Mouse (Mus musculus) T-helper 17 cell (primary cell): ENCODE results near the gene Ndufs6.

Experiments used
- in situ Hi-C, 2 experiments: fragments of 300-600 bp; cut with MboI, MseI; formaldehyde crosslinking; loops; 1 replicate in 1 of 2; 2 replicates in 1 of 2; pipeline ENCODE4 v1.15.1; 2025; ENCODE audit warnings: high pct_unique_total_duplicates in 2 of 2

The Ndufs6 gene

GRCm38 (mm10) chr13:73327827-73328698 lies at the start of gene Ndufs6, which contains the start of gene Mrpl36:
Gene Ndufs6, minus strand, starts transcription at chr13:73328542.
Gene Mrpl36, plus strand, starts transcription at chr13:73328513.
- in situ Hi-C loops: no loop called here

DNA sequence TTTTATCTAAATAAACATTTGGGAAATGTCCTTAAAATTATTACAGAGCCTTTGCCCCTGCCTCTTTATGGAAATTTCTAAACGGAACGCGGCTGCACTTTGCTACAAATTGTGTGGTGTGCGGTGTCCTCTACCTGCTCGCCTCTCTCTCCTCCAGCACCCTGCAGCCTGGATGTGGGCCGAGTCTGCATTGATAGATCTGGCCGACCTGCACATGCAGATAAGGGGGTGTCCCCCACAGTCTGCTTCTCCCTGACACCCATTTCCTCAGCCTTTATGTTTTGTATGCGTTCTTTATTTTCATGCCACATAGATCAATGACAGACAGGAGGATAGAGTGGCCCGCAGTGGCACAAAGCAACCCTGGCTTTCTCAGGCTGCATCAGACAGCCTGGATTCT lies 49.3 kb upstream of the Ndufs6 start:
- in situ Hi-C loops: loop anchor here in 1 of 2 experiments (10.0 kb wide), 1 partner anchor 1273 kb away; no protein-coding TSS in a partner anchor

GRCm38 (mm10) chr13:73374612-73375011 lies 46.3 kb upstream of the Ndufs6 start:
- in situ Hi-C loops: loop anchor here in 1 of 2 experiments (10.0 kb wide), 1 partner anchor 1270 kb away; no protein-coding TSS in a partner anchor

- in situ Hi-C loops: loop anchor here in 1 of 2 experiments (10.0 kb wide), 1 partner anchor 1269 kb away; no protein-coding TSS in a partner anchor
These were observed 45.0 kb upstream of the Ndufs6 start for GRCm38 (mm10) chr13:73373367-73373766.

DNA sequence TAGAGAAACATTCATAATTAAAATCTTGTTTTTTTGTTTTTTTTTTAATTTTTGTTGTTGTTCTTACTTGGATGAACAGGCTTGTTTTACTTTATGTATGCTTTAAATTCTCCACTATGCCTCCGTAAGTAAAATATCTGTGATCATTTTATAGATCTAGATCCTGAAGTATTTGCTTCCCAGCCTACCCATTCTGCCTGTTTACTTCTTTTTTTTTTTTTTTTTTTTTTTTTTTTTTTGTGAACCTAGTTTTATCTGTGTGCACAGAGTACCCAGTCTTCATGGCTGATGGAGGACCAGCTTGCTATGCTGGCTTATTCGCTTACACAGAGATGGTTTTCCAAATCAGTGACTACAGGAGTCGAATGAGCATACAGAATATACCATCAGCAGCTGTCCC lies 28.8 kb upstream of the Ndufs6 start:
- in situ Hi-C loops: no loop called here

- in situ Hi-C loops: no loop called here
These were observed 24.1 kb upstream of the Ndufs6 start for GRCm38 (mm10) chr13:73352491-73352890.

DNA sequence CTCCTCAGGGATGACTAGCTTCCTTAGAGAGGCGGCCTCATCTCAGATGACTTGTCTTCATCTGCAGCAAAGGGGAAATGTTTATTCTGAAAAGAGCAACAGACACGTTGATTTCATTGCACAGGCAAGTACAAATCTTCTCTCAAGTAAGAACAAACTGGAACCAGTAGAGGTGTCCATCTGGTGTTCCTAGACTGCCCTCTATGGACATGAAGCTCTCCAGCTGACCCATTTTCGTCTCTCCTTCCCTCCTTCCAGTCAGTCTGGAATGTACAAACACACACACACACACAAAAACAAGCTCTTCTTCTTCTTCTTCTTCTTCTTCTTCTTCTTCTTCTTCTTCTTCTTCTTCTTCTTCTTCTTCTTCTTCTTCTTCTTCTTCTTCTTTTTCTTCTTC lies 23.6 kb upstream of the Ndufs6 start:
- in situ Hi-C loops: no loop called here

DNA sequence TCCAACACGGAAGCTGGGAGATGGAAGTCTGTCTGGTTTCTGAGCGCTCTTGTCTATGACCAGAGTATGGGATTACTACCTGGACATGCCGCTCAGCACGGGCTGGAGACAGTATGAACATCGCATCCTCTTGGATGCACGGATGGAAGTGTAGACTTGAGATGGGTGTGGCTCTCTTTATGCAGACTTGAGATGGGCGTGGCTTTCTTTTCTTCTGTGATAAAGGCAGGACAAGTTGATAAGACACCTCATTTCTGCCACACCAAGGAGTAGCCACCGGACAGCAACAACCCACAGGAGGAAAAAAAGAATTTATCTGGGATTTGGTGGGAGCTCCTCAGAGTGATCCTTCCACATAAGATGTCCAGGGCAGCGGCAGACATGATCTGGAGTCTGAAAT lies 22.4 kb upstream of the Ndufs6 start:
- in situ Hi-C loops: no loop called here

GRCm38 (mm10) chr13:73347922-73348650 lies 19.7 kb upstream of the Ndufs6 start:
- in situ Hi-C loops: no loop called here

DNA sequence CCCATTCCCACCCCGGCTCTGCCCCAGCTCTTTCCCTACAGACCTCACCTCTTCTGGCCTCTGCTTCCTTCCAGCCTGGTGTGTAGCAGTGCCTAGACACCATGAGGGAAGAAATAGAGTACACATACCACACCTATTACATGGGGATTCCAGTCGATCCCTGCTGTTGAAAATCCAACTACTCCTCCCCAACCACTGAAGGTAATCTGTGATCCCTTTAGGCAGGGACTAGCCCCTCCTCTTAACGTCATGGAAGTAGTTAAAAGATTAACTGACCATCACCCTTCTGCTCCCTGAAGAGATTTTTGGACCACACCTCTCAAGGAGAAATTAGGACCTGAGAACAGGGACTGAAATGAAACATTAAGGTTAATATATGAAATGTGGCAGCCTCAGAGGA lies 18.8 kb upstream of the Ndufs6 start:
- in situ Hi-C loops: no loop called here

DNA sequence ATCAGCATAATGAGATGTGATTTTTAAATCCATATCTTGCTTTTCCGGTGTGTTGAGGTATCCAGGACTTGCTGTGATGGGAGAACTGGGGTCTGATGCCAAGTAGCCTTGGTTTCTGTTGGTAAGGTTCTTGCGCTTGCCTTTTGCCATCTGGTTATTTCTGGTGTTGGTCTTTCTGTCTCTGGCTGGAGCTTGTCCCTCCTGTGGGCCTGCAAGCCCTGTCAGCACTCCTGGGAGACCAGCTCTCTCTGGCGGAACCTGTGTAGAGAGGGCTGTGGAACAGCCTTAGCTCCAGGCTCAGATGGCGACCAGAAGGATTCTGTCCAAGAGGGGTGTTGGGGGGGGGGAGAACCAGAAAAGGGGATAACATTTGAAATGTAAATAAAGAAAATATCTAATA lies 18.4 kb upstream of the Ndufs6 start:
- in situ Hi-C loops: no loop called here

DNA sequence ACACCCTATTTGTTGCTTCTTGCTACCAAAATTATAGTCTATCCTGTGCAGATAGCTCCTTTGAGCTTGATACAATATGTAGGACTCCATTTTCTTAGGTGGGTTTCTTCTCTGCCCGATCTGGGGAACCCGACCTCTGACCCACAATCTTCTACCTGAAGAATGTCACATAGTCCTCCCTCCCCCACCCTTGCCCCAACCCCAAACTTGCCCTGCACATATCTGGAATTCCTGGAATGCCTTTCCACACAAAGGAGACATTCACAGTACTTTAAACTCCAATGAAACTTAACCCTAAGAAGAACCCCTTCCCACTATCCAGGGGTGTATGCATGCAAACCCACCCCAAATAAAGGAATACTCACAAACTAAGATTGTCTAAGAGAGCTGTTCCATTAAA lies 17.8 kb upstream of the Ndufs6 start:
- in situ Hi-C loops: no loop called here

- in situ Hi-C loops: no loop called here
These were observed 17.0 kb upstream of the Ndufs6 start for GRCm38 (mm10) chr13:73345102-73345890.

DNA sequence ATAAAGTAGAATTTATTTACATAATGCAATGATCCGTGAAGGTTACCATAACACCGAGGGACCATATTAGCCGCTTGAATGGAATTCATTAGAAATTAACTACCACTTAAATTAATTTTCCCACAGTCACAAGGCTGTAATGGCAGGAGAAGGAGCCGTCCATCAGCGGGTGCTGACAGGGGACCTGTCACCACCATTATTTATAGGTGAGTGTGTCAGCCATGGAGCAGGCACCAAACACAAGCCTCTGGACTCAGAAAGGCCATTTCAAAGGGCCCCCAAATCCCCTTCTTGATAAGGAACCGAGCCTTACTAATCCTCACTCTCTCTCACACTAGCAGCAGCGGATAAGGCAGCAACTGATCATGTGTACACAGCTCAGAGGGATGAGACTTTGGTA lies 8.4 kb upstream of the Ndufs6 start:
- in situ Hi-C loops: no loop called here

DNA sequence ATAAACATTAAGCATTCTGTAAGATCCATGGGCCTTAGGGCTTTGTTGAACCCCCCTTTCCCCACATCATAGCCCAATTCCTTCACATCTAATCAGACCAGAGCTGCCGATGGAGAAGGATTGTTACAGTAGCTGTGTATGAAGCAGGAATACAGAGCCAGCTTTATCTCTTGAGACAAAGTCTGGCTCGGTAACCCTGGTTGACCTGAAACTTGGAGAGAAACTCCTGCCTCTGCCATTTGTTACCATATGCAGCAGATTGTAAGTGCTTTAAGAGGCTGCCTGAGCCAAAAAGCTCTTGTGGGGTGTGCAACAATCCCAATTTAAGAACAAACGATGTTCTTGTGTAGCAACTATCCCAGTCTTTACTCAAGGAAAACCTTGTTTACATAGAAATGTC lies 3.4 kb upstream of the Ndufs6 start:
- in situ Hi-C loops: no loop called here

GRCm38 (mm10) chr13:73330844-73331501 lies 2.6 kb upstream of the Ndufs6 start:
- in situ Hi-C loops: no loop called here

- in situ Hi-C loops: no loop called here
These were observed 4.9 kb downstream of the Ndufs6 start for GRCm38 (mm10) chr13:73323406-73323805.

DNA sequence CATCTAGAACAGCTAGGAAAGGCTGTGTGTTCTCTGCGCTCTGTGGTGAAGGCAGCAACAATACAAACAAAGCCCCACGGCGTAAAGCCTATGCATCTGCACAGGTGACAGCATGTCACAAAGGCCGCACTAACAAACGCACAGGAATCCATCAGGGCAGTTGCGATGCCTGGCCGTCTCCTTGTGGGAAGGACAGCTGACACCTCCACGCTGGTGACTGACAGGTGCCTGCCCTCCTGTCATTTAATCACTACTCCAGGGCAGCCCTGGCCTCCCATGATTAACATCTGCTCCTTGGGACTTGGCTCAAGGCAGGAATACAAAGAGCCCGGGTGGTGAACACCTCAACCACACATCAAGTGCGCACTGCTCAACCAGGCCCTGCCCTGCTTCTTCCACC lies 5.7 kb downstream of the Ndufs6 start:
- in situ Hi-C loops: no loop called here

DNA sequence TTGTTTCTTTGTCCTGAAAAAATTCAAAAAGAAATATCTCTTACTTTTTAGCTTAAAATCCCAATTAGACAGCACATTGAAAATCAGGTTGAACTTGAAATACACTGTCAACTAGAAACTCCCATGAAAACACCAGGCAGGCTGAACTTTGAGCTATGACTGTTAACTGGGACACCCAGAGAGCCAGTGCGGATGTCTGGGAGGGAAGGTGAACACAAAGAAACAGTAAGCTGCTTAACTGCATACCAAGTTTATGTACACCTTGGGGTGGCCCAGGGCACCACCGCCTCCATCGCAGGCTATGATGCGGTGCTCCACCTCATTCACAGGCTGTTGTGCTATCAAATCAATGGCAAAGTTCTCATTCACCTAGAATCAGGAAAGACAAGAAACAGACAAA lies 8.3 kb downstream of the Ndufs6 start:
- in situ Hi-C loops: no loop called here

DNA sequence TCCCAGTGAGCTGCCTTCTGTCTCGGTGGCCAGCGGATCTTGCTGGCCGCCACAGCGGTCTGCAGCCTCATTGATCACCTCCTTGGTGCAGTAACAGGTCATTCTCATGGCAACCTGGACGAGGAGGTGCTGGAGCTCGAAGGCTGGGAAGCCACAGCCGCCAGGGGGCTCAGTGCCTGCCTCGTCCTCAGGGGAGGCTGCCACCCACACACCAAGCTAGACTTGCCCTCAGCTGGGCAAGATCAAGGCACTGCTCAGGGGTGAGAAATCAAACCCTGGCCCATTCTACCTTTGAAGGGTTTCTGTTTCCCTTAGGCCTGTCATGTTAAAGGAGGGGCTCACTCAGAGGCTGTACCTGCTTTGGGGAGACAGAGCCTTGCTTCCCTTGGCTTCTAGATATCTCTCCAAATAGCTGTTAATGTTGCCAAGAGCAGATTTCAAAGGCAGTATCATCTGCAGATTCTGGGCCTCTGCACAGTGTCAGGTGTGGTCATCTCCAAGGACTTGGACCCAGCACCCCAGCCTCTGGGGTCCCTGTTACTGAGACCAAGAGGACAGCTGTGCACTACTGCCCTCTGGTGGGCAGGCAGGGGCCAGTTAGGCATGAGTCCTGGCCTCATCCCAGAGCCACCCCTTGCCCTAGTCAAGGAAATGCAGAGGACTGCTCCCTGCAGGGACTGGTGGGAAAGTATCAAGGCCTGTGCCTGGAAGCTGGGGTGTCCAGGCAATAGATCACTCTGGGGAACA lies 18.0 kb downstream of the Ndufs6 start:
- in situ Hi-C loops: no loop called here

DNA sequence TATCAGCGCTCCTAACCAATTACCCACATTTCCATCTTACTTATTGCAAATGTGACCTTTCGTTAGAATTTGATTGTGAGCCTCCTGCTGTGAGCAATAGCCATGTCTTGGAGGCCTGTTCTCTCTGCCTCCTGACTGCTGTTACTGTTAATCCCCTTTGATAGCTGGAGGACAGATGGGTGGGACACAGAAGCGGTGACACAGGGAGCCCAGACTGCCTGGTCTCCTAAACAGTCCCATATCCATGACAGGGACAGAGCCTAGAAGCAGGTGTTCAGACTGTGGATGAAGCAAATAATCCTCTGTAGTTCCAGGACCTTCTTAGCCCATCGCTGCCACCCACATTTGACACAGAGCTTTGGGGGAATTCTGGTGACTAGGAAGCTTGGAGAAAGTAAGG lies 21.9 kb downstream of the Ndufs6 start:
- in situ Hi-C loops: no loop called here
